Mouse (Mus musculus) thymus, adult 2 months (tissue): ENCODE results near the gene Apobec1.

Source experiments
- CTCF ChIP-seq: fragments of 200-500 bp; IDR thresholded peaks from 2 replicates; pipeline ENCODE4 v1.5.1; 2012; ENCODE audit warnings: mild to moderate bottlenecking, control low read depth, low read length, moderate library complexity, borderline replicate concordance; ENCODE audit not compliant: control insufficient read depth, poor library complexity, insufficient read depth; ENCODE audit errors: extremely low read depth
- POLR2A ChIP-seq: fragments of 200-500 bp; IDR thresholded peaks from 2 replicates; pipeline ENCODE4 v1.6.1; 2012; ENCODE audit warnings: mild to moderate bottlenecking, low read length, control low read depth, moderate library complexity; ENCODE audit not compliant: control insufficient read depth, poor library complexity, insufficient read depth; ENCODE audit errors: extremely low read depth

- no peak for TF ChIP-seq POLR2A
- no peak for TF ChIP-seq CTCF
These were observed 3.0 kb downstream of the Apobec1 start for GRCm38 (mm10) chr6:122599054-122599737.
